Mouse (Mus musculus) testis, adult 2 months (tissue): ENCODE data around the gene Vangl1.

Source experiments
- CTCF ChIP-seq: fragments of 200-500 bp; IDR thresholded peaks from 2 replicates; pipeline ENCODE4 v1.5.1; 2012; ENCODE audit warnings: low read depth, mild to moderate bottlenecking, inconsistent platforms, low read length, moderate library complexity; ENCODE audit not compliant: control insufficient read depth, insufficient read depth, insufficient replicate concordance
- POLR2A ChIP-seq: fragments of 200-500 bp; IDR thresholded peaks from 2 replicates; pipeline ENCODE4 v1.6.1; 2012; ENCODE audit warnings: low read depth, mild to moderate bottlenecking, inconsistent platforms, low read length, moderate library complexity; ENCODE audit not compliant: control insufficient read depth

- TF ChIP-seq CTCF: no peak
- no peak for TF ChIP-seq POLR2A
These were observed 5.3 kb downstream of the Vangl1 start for GRCm38 (mm10) chr3:102199226-102199625.
